Mouse (Mus musculus): ENCODE data around the gene Ccdc24.

The Ccdc24 gene

GRCm38 (mm10) chr4:117850871-117851270 is 21.5 kb downstream of the Ccdc24 start:
- no peak for DNase-seq

DNA sequence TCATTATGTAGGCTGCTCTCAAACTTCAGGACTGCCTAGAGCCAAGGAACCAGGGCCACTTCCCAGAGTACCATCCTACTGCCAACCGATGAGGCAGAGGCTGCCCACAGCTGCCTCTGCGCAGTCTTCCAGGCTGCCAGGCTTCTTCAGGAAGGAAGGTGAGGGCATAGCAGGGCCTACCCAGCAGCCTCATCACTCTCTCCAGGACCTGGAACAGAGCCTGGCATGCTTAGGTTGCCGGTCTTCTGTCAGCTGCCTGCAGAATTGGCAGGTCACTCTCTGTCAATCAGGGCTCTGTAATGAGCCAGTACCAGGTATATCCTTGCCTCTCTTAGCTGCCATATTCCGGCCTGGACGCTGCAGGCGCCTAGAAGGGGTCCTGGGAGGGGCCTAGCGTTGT is 22.2 kb downstream of the Ccdc24 start:
- peak; percentile 34 to 38 for DNase-seq

DNA sequence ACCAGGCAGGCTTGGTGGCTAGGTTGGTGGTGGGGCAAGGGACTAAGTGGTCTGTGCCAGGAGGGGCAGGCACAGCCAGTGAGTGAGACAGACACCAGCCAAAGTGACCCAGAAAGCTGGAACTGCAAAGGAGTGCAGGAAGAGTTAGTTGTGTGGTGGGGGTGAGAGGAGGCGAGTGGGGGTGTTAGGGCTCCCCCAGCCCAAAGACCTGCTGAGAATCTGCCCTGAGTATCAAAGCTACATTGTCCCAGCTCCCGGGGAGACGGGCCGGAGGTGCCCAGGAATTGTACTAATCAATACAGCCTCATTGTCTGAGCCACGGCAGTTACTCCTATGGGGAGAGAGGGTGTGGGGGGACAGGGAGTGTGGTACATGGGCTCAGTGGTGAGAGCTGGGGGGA is 22.9 kb downstream of the Ccdc24 start:
- DNase-seq, result no peak

GRCm38 (mm10) chr4:117849063-117849462 is 23.3 kb downstream of the Ccdc24 start:
- no peak for DNase-seq

- no peak for DNase-seq
Measured at GRCm38 (mm10) chr4:117847011-117847410, 25.3 kb downstream of the Ccdc24 start.

- no peak for DNase-seq
Measured at GRCm38 (mm10) chr4:117846261-117846660, 26.1 kb downstream of the Ccdc24 start.

GRCm38 (mm10) chr4:117845316-117845715 is 27.0 kb downstream of the Ccdc24 start:
- no peak for DNase-seq

- no peak for DNase-seq
Measured at GRCm38 (mm10) chr4:117844467-117844866, 27.9 kb downstream of the Ccdc24 start.

- no peak for DNase-seq
Measured at GRCm38 (mm10) chr4:117843101-117843500, 29.3 kb downstream of the Ccdc24 start.

GRCm38 (mm10) chr4:117841566-117841965 is 30.8 kb downstream of the Ccdc24 start:
- no peak for DNase-seq

DNA sequence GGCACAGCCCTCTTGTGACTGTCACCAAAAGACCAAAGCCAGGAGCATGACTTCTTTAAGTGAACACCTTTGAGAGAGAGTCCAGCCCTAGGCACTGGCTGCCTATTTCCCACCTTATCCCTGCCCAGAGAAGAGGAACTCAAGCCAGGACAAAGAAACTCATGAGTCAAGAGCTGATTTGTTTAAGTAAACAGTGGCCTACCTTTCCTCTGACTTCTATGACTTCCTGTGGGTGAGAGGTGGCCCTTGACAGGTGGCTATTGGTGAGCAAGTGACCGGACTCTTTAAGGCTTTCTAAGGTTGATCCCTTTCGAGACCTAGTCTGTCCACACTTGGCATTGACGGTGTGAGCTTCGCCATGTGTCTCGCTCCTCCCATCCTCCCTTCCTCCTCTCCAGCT is 31.5 kb downstream of the Ccdc24 start:
- no peak for DNase-seq

DNA sequence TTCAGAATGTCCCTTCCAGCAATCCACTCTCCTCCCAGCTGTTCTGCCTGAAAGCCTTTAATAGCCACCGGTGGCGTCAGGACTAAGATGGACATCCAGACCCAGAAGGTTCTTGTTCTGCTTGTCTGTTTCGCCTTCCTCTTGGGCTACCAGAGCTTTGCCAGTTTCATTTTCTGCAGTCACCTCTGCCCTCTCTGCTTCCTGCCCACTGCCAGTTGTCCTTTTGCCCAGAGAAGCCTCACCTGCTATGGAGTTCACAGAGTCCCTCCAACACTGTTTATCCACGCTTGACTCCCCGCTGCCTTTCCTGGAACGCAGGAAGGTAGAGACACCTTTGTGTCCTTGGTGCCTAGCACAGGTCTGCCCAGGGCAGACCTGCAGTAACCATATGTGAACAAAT is 33.0 kb downstream of the Ccdc24 start:
- no peak for DNase-seq

DNA sequence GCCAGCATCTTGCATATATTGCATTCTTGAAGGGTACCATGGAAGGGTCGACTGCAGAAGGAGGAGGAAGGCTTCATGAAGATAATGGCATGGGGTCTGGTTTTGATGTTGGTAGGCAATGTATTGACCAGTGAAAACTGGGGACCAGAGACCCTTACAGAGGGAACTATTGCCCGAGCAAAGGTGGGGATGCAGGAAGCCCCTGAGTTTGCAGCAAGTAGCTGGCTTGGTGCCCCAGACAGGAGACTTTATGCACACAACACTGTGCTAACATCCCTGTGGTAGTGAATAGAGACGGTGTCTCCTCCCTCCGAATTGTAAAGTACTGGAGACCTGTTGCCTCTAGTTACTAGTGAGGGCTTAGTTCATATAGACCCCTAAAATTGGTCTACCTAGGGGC is 35.1 kb downstream of the Ccdc24 start:
- DNase-seq, result no peak

DNA sequence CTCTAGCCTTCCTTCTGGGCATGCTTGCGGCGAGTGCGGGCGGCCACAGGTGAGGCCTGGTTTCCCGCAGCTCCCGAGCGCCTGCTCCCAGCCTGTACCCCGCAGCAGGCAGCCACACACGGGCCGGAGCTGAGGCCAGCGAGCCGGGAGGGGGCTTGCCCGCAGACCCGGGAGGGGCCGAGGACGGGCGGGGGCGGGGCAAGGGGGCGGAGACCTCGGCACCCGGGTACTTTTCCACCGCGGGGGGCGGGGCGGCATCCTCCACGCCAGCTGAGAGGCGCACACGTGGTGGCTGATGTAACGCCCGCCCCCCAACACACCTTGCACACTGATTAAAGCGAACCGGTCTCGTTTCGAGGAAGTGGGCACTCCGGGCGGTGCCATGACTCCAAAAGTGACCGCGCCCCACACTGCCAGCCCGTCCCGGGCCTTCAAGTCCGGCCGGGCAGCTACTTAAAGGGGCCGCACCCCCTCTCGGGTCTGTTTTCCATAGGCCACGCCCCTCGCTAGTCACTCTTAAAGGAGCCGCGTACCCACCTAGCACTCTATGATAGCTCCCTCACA is 36.1 kb downstream of the Ccdc24 start:
- DNase-seq, result peak; percentile 86 to 91

GRCm38 (mm10) chr4:117835531-117836111 is 36.7 kb downstream of the Ccdc24 start:
- peak; percentile 55 to 56 for DNase-seq

DNA sequence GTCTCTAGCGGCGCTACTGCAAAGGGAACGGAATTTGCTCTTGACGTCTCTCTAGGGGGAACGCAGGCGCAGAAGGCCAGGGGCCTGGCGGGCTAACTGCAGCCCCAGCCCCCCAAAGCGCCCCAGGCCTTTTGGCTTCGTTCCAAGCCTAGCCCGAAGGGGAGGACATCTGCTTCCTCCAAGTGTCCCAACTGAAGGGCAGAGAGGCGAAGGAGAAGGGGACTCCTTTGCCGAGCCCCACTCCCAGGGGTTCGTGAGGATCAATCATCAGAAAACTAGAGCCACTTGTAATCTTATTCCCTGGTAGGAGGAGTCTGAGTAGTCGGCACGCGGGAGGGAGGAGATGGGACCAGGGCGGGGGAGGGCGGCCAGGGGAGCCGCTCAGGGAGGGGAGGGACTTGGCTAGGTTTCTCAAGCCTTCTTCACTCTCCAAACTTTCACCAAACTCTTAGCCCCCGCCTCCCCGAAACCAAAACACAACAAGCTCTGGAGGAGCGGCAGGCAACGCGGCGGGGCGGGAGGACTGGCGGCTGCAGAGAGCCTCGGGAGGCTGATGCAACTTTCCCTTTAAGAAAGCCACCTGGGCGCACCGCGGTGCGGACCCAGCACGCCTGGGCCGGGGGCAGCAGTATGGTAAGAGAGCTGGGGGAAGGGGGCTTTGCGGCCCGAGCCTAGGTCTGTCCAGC is 37.4 kb downstream of the Ccdc24 start:
- peak; percentile 43 to 50 for DNase-seq

GRCm38 (mm10) chr4:117834457-117834844 is 37.9 kb downstream of the Ccdc24 start, which contains the start of gene Slc6a9:
Slc6a9 (plus strand) TSS chr4:117834506.
- DNase-seq, result no peak

DNA sequence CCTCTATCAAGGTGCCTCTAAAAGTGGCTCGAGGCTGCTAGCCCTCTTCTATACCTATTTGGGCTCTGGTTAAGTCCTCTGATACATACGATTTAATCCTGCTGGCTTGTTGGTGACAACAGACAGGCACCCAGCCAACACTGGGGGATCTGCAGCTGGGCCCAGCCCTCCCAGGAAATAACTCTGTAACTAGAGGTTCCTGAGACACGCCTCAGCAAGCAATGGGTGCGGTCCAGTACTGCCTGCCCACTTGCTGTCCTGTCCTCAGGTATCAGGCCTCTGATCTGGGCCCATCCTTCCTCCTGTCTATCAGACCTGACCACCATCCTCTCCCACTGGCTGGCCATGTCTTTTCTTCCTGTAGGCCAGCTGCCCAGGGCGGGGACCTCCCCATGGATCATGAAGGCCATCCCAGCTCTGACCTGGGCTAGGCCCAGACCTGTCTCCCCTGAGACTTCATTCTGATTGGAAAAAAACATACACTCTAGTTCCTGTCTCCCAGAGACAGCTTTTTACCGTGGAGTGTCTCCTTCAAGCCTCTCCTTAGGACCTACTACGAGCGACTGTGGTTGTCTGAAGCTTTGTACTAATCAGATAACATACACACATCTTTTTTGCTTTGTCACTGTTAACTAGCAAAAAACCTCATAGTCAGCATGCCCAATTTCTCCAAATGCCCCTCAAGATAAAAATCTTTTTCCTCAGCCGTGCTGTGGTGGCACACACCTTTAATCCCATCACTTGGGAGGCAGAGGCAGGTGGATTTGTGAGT is 40.3 kb downstream of the Ccdc24 start:
- no peak for DNase-seq

- no peak for DNase-seq
Measured at GRCm38 (mm10) chr4:117831499-117831898, 40.9 kb downstream of the Ccdc24 start.

DNA sequence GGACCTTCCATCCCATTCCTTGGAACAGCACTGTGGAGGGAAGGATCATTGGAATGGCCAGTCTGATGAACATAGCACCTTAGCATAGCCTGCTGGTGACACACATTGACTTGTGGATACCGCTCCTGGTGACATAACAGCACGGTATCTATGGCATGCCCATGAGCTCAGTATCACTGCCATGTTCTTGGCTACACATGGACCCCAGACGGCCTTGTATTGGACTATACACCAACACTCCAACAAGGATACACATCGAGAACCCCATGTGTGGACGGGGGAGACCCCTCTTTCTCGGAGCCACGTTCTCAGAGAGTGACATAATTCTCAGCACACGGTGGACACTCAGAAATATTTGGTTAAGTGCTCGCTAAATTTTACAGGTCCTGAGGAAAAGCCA is 41.6 kb downstream of the Ccdc24 start:
- DNase-seq, result no peak

DNA sequence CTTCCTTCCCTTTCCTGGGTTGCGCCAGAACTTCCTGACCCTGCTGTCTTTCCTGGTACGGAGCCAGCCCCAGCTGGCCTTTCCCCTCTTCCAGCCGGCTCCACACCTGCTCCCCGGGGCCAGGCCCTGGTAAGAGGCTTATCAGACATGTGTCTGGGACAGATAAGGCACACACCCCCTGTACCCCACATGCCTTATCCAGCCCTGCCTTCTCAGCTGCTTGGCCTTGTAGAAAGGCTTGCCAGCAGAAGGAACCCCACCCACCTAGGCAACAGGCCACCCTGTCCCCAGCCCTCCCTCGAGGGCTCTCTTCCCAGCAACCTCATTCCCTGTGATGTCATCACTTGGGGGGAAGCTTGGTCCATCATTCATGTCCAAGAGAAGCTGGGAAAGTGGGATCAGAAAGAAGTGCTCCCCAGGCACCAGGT is 42.2 kb downstream of the Ccdc24 start:
- DNase-seq, result no peak

DNA sequence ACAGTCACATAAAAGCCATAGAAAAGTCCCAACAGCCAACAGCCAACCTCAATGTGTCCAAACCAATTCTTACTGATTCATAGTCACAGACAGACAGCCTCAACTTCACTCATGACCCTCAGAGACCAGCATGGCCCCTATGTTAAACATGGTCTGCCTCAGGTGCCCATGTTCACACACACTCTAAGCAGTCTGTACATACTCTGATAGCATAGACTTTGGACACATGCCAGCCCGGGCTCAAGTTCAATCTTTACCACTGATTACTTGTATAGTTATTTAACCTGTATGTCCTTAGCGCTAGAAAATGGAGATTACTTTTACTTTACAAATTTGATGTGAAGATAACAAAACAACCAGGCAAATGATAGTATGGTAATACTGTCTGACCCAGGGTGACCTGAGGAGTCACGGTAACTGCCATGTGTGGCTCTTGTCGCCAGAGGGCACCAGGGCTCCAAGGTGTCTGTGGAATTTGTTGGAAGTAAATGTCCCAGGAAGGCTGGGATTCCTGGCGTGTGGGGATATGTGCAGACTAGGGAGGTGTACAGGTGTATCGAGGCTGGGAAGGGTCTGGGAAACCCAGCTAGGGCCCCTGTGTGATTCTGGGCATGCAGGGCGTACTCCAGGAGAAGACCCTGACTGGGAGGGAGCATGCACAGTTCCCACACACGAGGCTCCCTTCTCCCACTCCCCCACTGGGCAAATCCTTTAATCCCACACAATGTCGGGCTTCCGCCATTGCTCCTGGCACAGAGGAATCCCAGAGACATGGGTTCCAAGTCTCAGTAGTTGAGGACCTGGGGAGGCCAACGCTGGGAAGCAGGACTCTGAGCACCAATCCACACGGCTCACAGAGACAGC is 42.9 kb downstream of the Ccdc24 start:
- DNase-seq, result peak; percentile 81 to 84

Measured in cerebellum, postnatal 36 days (tissue).